ENCODE assay signal across 25 mouse cellular contexts in genomic region chr5:38076326-38076725, GRCm38 (mm10). TPM values are rescaled to one million over a fixed set of nuclear protein-coding genes. Genes with fewer than 3 reads are reported as not detected.
A peak's percentile ranks its signal among the peaks of the same experiment; 100 is the strongest.
DNase-seq lines count a peak whose midpoint lies in the region; ATAC-seq lines count a peak whose summit lies in the region.
"Had no signal": no experiment of that assay in that cellular context is flagged by ENCODE, and none has a peak within 500 bp of the region (broad histone marks: within the 10 kb centered on the region; RNA-seq: fewer than 3 reads in every experiment).

No protein-coding gene starts in this region.

- no peaks in the 10 kb centered on the region for H3K9me3 ChIP-seq in embryonic facial prominence, embryonic 12.5 days
- H3K9me3 ChIP-seq in embryonic facial prominence, embryonic 10.5 days, result no peaks in the 10 kb centered on the region
- H3K9me3 ChIP-seq in limb, embryonic 13.5 days, result no peaks in the 10 kb centered on the region
- H3K9me3 ChIP-seq in limb, embryonic 10.5 days (replicated peaks), result no peaks in the 10 kb centered on the region
- H3K9me3 ChIP-seq: embryonic facial prominence, embryonic 15.5 days; forebrain, embryonic 10.5 days; G1E; heart, embryonic 10.5 days; heart, embryonic 15.5 days; hindbrain, embryonic 13.5 days had no signal

- no peak overlapping the region for H3K4me3 ChIP-seq in embryonic facial prominence, embryonic 12.5 days
- no peak overlapping the region for H3K4me3 ChIP-seq in embryonic facial prominence, embryonic 10.5 days
- H3K4me3 ChIP-seq in limb, embryonic 13.5 days, result no peak overlapping the region
- H3K4me3 ChIP-seq in limb, embryonic 10.5 days, result no peak overlapping the region
- H3K4me3 ChIP-seq: embryonic facial prominence, embryonic 15.5 days; erythroblast, embryonic 14.5 days; forebrain, embryonic 10.5 days; heart, embryonic 10.5 days; heart, embryonic 15.5 days; hindbrain, embryonic 13.5 days had no signal

- ATAC-seq in embryonic facial prominence, embryonic 12.5 days (ENCODE audit: insufficient number of reproducible peaks, insufficient read depth, low FRiP score, low TSS enrichment), result no peak
- ATAC-seq in limb, embryonic 13.5 days (ENCODE audit: low FRiP score, low read depth), result no peak
- no peak for ATAC-seq in frontal cortex, adult (ENCODE audit: low TSS enrichment)
- ATAC-seq in granulocyte monocyte progenitor cell, adult 5-6 weeks (replicated peaks; ENCODE audit: poor library complexity, severe bottlenecking), result no peak
- ATAC-seq: CD4-positive, CD25-positive, alpha-beta regulatory T cell, adult 4 months; forebrain, embryonic 14.5 days had no signal

- H3K4me1 ChIP-seq in embryonic facial prominence, embryonic 12.5 days, result peaks cover 13% of the 10 kb centered on the region; the same call in 1 of the 2 replicates
- peaks cover 57% of the 10 kb centered on the region for H3K4me1 ChIP-seq in embryonic facial prominence, embryonic 10.5 days
- H3K4me1 ChIP-seq in limb, embryonic 13.5 days, result peaks cover 51% of the 10 kb centered on the region
- peaks cover 30% of the 10 kb centered on the region for H3K4me1 ChIP-seq in limb, embryonic 10.5 days
- H3K4me1 ChIP-seq: heart, embryonic 10.5 days; heart, embryonic 15.5 days had no signal

- H3K27me3 ChIP-seq in embryonic facial prominence, embryonic 12.5 days, result no peaks in the 10 kb centered on the region
- peaks cover 11% of the 10 kb centered on the region; the same call in 1 of the 2 replicates for H3K27me3 ChIP-seq in embryonic facial prominence, embryonic 10.5 days (replicated peaks; ENCODE audit: low read depth, poor library complexity, severe bottlenecking)
- peaks cover 12% of the 10 kb centered on the region for H3K27me3 ChIP-seq in limb, embryonic 13.5 days
- H3K27me3 ChIP-seq in limb, embryonic 10.5 days (ENCODE audit: low read depth, poor library complexity, severe bottlenecking), result peaks cover 5% of the 10 kb centered on the region; the same call in 1 of the 2 replicates
- H3K27me3 ChIP-seq: embryonic facial prominence, embryonic 15.5 days; heart, embryonic 15.5 days; hindbrain, embryonic 13.5 days had no signal

- no peak overlapping the region for H3K4me2 ChIP-seq in embryonic facial prominence, embryonic 12.5 days (replicated peaks)
- no peak overlapping the region for H3K4me2 ChIP-seq in limb, embryonic 13.5 days (replicated peaks)
- H3K4me2 ChIP-seq: embryonic facial prominence, embryonic 15.5 days; heart, embryonic 15.5 days; hindbrain, embryonic 13.5 days had no signal

- 51% methylated on average over 4 of the region's 4 CpGs for WGBS in embryonic facial prominence, embryonic 12.5 days
- 53% methylated on average over 4 of the region's 4 CpGs for WGBS in embryonic facial prominence, embryonic 10.5 days
- WGBS in limb, embryonic 13.5 days, result 44% methylated on average over 4 of the region's 4 CpGs
- 79% methylated on average over 4 of the region's 4 CpGs for WGBS in limb, embryonic 10.5 days

- DNase-seq in embryonic facial prominence, embryonic 10.5 days (ENCODE audit: low spot score), result no peak
- no peak for DNase-seq in limb, embryonic 10.5 days (ENCODE audit: low spot score)
- DNase-seq in kidney, adult 9 months, result peak; percentile 76
- DNase-seq in kidney, postnatal 25 days, result peak; percentile 48 to 65
- DNase-seq: adrenal gland, postnatal 10 days; B cell, adult 2 months; cerebellum, adult 11 months; cerebellum, adult 8-10 months; cerebellum, postnatal 25 days; gastrocnemius, postnatal 36 days; heart, adult 18-20 months; heart, postnatal 14 days had no signal

- H3K36me3 ChIP-seq in embryonic facial prominence, embryonic 12.5 days, result no peaks in the 10 kb centered on the region
- H3K36me3 ChIP-seq in embryonic facial prominence, embryonic 10.5 days (replicated peaks), result no peaks in the 10 kb centered on the region
- H3K36me3 ChIP-seq in limb, embryonic 13.5 days, result no peaks in the 10 kb centered on the region
- no peaks in the 10 kb centered on the region for H3K36me3 ChIP-seq in limb, embryonic 10.5 days
- H3K36me3 ChIP-seq: embryonic facial prominence, embryonic 15.5 days; forebrain, embryonic 10.5 days; heart, embryonic 10.5 days; heart, embryonic 15.5 days; hindbrain, embryonic 13.5 days had no signal

- H3K27ac ChIP-seq in embryonic facial prominence, embryonic 12.5 days, result peak overlapping the region; percentile 76; the same call in 1 of the 2 replicates
- H3K27ac ChIP-seq in embryonic facial prominence, embryonic 10.5 days (replicated peaks), result no peak overlapping the region
- H3K27ac ChIP-seq in limb, embryonic 13.5 days, result peak overlapping the region; percentile 44; the same call in 1 of the 2 replicates
- H3K27ac ChIP-seq in limb, embryonic 10.5 days, result no peak overlapping the region
- H3K27ac ChIP-seq: embryonic facial prominence, embryonic 15.5 days; forebrain, embryonic 10.5 days; heart, embryonic 10.5 days; heart, embryonic 15.5 days; hindbrain, embryonic 13.5 days had no signal

- H3K9ac ChIP-seq in embryonic facial prominence, embryonic 12.5 days, result no peak overlapping the region
- H3K9ac ChIP-seq in limb, embryonic 13.5 days, result no peak overlapping the region
- H3K9ac ChIP-seq: embryonic facial prominence, embryonic 15.5 days; heart, embryonic 15.5 days; hindbrain, embryonic 13.5 days had no signal

RNA-seq across cellular contexts. Expression of gene Stx18, which starts 37.8 kb away (rescaled TPM):
- polyA plus RNA-seq in embryonic facial prominence, embryonic 12.5 days (2016; fragmentation: Nextera tagmentation; extraction: Ambion mirVana), result 53.0 and 54.6 TPM in 2 replicates
- 54.8 and 55.8 TPM in 2 replicates for polyA plus RNA-seq in embryonic facial prominence, embryonic 10.5 days (2016; fragmentation: Nextera tagmentation; extraction: Ambion mirVana)
- 64.5 and 69.3 TPM in 2 replicates for polyA plus RNA-seq in limb, embryonic 13.5 days (2015; fragmentation: Nextera tagmentation; extraction: Ambion mirVana)
- polyA plus RNA-seq in limb, embryonic 10.5 days (2016; fragmentation: Nextera tagmentation; extraction: Ambion mirVana), result 49.4 and 53.4 TPM in 2 replicates
- total RNA-seq in granulocyte monocyte progenitor cell, adult 5-6 weeks (2014; fragmentation: Nextera tagmentation), result 22.9 and 30.9 TPM in 2 replicates
- 47.2 and 53.4 TPM in 2 replicates for total RNA-seq in granulocyte monocyte progenitor cell, adult 5-6 weeks (2017)

Comparison
In these comparisons a context has a peak if more than half of its experiments do, and no peak if none do; other contexts are left out.
1. H3K27ac ChIP-seq: peak in embryonic facial prominence, embryonic 12.5 days (single experiment) and limb, embryonic 13.5 days (single experiment); none in embryonic facial prominence, embryonic 10.5 days (single experiment) and limb, embryonic 10.5 days (single experiment).
2. DNase-seq: peak in kidney, adult 9 months (single experiment) and kidney, postnatal 25 days (2 of 2); none in embryonic facial prominence, embryonic 10.5 days (single experiment) and limb, embryonic 10.5 days (single experiment).